Mouse (Mus musculus) small intestine, adult 2 months (tissue): ENCODE measurements around the gene Rbm25.

Experiments
- CTCF ChIP-seq: fragments of 200-500 bp; IDR thresholded peaks from 2 replicates; pipeline ENCODE4 v1.5.1; 2012; ENCODE audit warnings: low read depth, mild to moderate bottlenecking, control low read depth, inconsistent platforms, low read length, moderate library complexity, mixed read lengths; ENCODE audit not compliant: insufficient replicate concordance, insufficient read length; ENCODE audit errors: extremely low read depth
- POLR2A ChIP-seq: fragments of 200-500 bp; IDR thresholded peaks from 2 replicates; pipeline ENCODE4 v1.6.1; 2012; ENCODE audit warnings: low read depth, mild to moderate bottlenecking, control low read depth, inconsistent platforms, low read length, moderate library complexity

DNA sequence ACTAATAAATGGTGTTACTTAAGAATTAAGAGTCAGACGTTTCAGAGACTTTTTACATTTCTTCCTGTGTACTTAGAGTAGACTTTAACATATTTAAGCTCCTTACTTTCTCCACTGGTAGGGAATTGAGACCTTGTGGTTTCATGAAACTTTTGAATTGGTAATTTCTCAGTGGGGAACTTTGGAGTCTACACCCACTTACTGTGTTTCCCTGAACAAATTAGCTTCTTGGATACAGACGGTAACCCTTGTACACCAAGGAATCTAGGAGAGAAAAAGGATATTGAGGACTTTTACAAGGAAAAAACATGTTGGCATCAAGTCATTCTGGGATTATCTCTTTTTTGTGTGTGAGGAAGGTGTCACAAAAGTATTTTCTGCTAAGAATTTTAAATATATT is 2.8 kb downstream of the Rbm25 start:
- TF ChIP-seq CTCF (no peak), POLR2A (no peak)
